Mouse (Mus musculus): ENCODE data around the gene Rab31. TPM values are rescaled to one million over a fixed set of nuclear protein-coding genes. Genes with fewer than 3 reads are reported as not detected.
"Not testable (repeated sequence)": the region's sequence is repeated elsewhere in the genome, so short reads cannot be mapped to it uniquely, and the experiment has no call there.

Gene Rab31
- total RNA-seq, 2 experiments from 2014 or later, result 50.2 to 51.1 TPM

DNA sequence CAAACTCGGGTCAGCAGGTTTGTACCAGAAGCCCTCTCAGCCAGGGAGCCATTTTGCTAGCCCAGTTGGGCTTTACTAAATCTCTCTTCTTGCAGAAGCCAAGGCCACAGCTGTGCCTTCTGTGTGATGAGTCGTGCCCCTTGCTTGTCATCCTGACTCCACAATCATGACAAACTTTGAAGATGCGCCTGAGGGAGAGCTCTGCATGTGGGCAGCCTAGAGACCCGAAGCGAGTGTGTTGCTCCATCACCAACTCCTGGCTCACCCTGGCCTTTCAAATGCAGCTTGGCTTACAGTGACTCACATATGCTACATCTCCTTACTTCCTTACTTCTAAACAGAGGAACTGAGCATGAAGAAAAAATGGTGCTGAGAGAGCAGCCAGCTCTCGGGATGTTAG is 142.6 kb downstream of the Rab31 start:
- no peak for DNase-seq (ENCODE audit: low spot score in 2 of 2)

DNA sequence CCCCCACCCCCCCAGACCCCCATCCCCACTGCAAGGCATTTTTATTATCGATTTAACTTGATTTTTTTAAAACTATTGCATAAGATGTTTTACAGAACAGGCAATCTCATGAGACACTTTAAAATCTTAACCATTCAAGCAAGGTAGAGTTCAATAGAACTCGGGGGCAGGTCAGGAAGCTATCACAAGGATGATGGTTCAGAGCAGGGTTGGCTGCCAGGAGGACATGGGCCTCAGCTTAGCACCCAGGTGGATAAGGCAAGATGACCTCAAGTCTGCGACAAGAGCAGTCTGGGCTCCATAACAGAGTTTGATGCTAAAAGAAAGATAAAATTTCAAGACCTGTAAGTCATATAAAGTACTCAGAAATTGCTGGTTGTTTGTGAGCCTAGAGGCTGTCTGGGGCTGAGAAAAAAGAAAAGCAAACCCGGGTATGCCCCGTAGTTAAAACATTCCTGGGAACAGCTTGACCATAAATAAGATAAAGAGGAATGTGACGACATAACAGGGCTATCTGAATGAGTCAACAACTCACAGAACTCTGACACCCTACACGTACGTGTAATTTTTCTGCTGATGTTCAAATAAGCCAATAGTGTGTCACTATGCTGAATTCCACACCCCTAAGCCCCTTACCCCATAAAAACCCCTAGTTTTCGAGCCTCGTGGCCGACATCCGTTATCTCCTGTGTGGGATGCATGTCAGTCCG is 143.6 kb downstream of the Rab31 start:
- not testable (repeated sequence) for DNase-seq (ENCODE audit: low spot score in 2 of 2)

DNA sequence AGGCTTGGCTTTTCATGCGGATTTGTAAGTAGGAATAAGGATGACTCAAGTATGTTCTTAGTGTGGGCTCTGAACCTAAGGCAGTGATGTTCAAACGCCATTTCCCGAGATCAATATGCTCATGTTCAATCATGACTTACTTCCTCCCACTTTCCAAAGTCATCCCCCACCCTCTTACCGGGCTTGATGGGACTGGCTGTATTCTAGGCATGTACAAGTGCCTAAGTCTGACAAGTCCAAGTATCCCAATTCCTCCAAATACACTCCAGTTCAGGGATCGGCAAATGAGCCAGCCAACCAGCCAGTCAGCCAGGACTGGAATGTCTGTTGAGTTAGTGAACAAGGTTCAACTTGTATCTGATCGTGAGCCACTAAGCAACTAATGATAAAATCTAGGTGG is 146.3 kb downstream of the Rab31 start:
- no peak for DNase-seq (ENCODE audit: low spot score in 2 of 2)

DNA sequence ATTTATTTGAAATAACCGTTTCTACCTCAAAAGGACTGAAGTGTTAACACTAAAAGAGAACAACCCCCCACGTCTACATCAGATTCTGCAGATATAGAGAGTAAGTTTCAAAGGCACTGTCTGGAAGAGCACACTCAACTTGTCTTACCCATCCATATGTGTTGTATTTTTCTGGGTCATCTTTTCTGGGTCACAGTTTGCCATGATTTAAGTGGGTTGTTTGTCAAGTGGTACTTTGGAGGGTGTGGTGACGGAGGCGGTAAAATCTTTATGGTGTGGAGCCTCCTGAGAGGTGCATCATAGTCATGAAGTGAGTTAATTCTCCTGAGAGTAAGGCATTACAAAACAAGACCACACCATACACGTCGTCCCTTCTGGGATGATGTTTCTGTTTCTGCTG is 147.0 kb downstream of the Rab31 start:
- no peak for DNase-seq (ENCODE audit: low spot score in 2 of 2)

DNA sequence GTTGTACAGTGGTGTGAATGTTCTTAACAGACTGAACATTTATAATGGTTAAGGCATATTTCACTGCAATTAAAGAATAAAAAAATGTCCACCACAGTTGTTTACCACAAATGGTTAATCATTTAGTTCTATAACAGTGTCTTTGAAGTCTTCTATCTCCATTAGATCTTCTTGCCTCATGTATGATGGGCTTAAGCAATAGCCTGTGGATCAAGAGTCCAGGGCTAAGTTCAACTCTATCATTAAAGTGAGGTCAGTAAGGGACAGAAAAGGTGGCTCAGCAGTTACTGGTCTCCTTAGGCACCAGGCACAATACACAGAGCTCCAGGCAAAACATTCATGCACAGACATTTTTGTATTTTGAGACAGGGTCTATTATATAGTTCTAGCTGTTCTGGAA is 149.4 kb downstream of the Rab31 start:
- no peak for DNase-seq (ENCODE audit: low spot score in 2 of 2)

DNA sequence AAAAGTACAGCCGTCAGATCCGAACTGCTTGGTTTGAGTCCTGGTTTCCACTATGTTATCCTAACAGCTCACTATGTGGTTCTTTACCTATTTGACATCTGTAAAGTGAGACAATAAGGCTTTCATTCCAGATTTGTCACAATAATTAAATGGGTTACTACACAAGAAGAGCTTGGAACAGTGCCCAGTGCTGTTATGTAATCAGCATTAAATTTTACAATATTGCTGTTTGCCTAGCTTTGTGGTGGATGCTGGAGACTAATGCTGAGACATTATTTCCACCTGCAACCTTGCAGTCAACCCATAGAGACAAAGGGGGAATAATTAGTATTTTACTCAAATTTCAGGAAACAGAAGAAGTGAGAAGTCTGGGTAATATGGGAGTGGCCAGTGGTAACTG is 154.1 kb downstream of the Rab31 start:
- DNase-seq (ENCODE audit: low spot score in 2 of 2), result no peak

DNA sequence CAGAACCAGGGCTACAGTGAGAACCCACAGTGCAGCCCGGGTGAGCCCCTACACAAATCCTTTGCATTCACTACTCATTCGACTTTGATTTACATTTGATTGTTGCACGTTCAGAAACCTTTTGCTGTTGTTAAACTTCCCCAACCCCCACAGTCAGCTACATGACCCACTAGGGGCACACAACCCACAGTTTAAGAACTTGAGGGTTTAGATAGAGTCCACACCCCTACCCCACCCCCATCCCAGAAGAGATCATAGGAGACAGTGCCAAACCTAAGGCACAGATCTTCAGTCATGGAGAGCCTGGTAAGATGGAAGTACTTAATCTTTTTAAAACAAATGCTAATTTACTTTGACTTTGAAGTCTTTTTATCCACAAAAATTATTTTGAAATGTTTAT is 156.9 kb downstream of the Rab31 start:
- DNase-seq (ENCODE audit: low spot score in 2 of 2), result no peak

DNA sequence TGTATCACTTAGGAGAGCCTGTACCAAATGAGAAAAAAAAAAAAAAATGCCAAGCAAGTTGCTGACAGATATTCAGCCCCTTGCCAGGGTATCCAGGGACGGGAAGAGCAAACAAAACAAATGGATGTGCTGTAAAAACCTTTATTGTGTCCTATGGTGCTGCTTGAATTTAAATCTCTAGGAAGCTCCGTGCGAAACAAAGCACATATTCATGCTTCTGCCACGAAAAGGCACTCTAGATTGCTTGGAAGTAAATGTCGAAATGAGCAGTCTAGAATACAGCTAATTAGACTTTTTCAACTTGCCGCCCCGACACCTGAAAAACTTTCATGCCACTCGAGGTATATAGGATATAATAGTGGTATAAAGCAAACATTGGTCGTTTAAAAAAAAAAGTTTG is 158.1 kb downstream of the Rab31 start:
- no peak for DNase-seq (ENCODE audit: low spot score in 2 of 2)

DNA sequence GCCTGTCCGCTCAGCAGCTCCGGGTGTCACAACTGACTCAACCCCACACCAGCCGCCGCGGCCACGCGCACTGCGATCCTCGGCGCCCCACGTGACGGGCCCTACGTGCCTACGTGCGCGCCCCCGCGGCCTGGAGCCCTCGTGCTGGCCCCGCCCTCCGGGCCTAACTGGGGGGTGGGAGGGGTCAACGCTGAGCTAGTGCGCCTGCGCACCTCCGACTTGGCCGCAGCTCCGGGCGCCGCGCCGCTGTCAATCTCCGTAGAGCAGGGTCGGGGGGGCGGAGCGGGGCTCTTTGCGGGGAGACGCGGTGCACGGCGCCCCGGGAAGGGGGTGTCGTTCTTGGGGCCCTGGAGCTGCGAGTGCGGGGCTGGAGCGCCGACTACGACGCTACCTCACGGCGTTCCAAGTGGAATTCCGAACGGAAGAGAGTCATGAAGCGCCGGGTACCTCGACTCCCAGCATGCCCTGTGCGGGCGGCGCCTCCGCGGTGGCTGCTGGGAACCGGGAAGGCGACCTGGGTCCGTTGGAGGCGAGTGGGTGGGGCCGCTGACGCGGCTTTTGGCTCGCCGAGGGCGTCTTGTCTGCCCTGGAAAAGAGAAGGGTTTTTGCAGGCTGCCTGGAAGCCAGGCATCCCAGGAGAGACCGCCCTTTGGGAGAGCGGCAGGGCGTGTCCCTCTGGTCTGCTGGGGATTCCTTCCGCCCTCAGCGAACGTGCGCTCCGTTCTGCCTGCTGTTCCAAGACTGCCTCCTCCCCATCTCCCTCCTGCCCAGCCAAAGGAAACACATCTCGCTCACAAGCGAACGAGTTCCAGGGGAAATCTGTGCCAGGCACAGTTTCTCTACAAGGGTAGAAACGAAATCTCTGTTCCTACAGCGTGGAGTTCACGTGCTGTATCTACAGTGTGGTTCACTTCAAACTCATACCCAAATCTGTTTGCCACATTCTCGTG is 158.8 kb downstream of the Rab31 start, which contains the start of gene Vapa:
Vapa (minus strand) TSS at position 93 of the 950 bp plus-strand sequence.
- DNase-seq (ENCODE audit: low spot score in 2 of 2), result peak; percentile 98 to 99

DNA sequence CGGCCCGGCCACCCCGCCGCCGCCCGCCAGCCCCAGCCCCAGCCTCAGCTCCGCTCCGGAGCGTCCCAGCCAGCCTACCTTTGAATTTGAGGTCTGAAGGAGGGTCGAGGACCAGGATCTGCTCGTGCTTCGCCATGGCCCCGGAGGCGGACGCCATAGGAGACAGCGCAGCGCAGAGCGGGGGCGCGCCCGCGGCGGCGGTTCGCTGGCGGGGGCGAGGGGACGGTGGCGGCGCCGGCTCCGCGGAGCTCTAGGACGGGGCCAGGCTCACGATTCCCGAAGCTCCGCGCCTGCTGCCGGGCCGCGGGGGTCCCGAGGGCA is 159.4 kb downstream of the Rab31 start:
- no peak for DNase-seq (ENCODE audit: low spot score in 2 of 2)

DNA sequence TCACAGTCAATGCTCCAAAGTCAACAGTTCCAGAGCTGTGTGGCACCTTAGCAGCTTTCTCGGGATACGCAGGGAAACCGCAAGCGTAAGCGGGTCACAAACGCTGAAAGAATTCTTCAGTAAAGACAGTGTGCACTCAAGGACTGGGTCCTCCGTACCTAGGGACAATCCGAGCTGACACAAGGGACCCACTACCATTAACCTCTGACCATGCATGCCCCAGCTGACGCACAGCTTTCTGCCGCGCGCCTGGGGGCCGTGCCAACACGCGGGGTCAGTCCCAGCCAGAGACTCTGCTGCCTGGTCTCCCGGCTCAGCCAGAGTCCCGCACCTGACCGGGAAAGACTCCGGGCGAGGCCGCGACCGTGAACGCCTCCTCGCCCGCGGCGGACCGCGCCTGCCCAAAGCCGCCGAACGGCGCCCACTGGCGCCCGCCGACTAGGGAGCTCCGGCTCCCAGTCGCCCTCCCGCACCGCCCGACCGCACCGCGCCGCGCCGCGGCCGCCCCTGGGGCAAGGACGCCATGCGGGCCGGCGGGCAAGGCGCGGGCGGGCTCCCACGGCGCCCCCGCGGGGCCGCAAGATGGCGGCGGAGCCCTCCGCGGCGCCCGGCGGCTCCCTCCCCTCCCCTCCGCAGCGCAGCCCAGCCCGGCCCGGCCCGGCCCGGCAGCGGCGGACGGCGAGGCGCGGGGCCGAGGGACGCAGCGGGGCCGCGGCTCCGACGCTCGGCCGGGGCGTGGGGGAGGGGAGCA is 160.0 kb downstream of the Rab31 start:
- DNase-seq (ENCODE audit: low spot score in 2 of 2), result peak; percentile 22 to 47

DNA sequence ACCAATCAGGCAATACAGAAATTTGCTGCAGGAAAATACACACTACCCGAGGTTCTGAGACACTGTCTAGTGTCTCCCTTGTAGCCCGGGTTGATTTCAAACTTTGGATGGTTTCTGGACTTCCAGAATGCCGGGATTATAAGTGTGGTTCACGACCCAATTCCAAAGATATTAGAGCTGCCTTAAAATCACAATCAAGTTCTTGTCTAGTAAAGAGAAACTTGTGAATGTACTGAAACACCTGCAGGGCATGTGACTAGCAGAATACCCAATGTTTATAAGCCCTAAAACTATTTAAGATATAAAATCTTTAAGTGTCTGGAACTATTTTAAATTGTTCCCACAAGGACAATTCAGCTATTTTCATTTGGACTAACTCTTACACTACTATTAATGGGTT is 160.8 kb downstream of the Rab31 start:
- DNase-seq (ENCODE audit: low spot score in 2 of 2), result no peak

DNA sequence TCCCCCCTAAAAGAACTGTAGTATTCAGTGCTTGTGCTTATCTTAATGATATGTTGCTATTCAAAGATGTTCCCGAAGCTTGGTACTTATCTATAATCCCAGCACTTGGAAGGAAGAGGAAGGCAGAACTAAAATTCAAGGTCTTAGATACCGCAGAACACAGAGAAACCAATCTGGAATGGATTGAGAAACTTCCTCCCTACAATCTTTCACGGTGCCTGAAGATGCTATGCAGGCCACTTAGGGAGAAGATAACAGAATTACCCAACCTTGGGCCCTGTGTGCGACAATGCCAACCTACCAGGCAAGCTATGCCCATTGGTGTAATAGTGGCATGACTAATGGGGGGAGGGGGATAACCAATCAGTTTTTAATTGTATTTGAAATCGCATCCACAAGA is 163.8 kb downstream of the Rab31 start:
- no peak for DNase-seq (ENCODE audit: low spot score in 2 of 2)

DNA sequence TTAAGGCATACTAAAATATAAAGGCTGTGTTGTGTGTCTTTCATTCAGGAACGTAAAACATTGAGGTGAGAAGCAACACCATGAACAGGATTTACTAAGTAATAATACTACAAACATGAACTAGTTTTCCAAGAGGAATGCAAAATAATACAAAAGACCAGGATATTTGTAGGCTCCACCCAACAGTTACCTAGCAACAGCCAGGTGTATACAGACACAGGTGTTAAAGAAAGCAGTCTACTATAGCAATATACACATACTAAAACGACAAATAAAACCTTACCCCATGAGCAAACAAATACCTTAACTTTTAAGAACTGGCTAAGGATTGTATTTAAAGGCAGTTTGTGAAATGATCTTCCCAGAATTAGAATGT is 164.3 kb downstream of the Rab31 start:
- no peak for DNase-seq (ENCODE audit: low spot score in 2 of 2)

DNA sequence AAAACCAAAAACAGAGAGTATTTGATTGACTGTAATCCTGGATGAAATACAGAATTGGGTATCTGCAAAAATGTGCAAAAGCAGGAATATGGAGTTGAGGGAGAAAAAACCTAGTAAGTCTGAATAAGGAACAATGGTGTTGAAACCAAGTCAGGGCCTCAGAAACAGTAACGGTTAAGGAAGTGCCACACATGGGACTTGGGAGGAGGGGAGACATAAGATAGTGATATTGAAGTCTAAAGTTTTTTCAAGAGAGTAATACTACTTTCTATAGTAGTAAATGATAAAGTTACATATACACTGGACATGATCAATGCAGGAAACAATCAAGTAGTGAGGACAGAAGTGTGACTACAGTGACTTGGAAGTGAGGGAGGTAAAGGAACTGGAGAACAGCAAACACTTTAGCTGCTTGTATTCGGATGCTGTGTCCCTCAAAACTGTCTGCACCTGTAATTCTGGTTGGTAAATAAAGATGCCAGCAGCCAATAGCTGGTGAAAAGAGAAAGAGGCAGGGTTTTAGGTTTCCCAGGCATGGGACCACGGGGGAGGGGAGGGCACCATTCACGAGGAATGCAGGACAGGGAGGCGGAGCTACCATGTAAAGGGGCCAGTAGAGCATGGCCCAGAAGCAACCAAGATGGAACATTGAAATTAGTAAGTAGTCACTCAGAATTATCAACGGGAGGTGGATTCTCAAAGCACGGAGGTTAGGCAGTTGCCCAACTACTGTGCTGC is 164.8 kb downstream of the Rab31 start:
- DNase-seq (ENCODE audit: low spot score in 2 of 2), result no peak

DNA sequence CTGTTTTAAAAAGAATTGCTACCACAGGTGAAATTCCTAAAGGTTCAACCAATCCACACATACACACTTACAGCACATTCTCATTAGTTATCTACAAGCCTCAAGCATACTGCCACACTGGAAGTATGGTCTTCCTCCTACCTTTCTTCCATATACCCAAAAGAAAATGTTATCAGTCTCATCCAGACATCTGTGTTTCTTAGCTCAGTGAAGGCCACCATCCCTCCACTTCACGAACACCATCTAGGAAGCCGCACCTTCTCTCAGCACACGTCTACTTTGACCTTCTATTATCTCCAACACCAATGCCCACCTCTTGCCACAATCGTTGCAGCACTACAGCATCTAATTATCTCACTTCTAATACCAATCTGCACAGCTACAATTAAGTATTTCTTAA is 166.5 kb downstream of the Rab31 start:
- no peak for DNase-seq (ENCODE audit: low spot score in 2 of 2)

DNA sequence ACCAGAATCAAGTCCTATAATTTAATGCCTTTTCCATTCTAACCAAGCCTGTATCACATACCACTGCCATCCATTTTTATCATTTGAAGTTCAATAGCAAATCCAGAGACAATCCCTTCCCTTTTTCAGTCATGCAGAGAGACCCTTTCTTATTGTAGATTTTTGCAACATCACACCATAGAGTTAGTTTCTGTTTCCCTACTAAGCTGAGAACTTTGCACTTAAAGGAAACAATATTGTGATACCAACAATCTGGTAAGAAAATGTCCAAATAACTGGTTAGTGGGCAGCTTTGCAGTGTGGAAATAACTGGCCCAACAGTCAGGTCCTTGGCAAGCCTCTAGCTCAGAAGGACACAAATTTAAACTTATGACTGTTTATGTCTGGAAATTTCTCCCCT is 167.7 kb downstream of the Rab31 start:
- no peak for DNase-seq (ENCODE audit: low spot score in 2 of 2)

DNA sequence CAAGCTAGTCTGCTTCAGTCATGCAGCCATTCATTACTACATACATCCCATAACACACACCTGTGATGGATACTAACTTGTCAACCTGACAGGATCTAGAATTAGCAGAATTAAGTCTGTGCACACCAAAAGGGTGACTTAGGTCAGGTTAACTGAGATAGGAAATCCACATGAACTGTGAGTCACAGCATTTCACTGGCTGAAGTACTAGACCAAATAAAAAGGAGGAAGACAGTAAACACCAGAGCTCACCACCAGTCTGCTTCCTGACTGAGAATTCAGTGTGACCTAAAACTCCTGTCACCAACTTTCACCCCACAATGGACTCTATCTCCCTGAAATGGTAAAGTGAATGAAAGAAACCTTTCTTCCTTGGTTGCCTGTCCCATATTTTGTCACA is 168.2 kb downstream of the Rab31 start:
- no peak for DNase-seq (ENCODE audit: low spot score in 2 of 2)

Measured in left cerebral cortex, adult 18-20 months (tissue).